Mouse (Mus musculus): ENCODE data around the gene Enkd1.

- no peak for TF ChIP-seq POLR2A (IDR thresholded peaks at IDR 0.05; ENCODE audit: borderline replicate concordance, extremely low read depth, insufficient read depth, insufficient read length, poor library complexity, severe bottlenecking)
- TF ChIP-seq CTCF (IDR thresholded peaks at IDR 0.05; ENCODE audit: borderline replicate concordance, extremely low read depth, insufficient read depth, insufficient read length): no peak
Observed at GRCm38 (mm10) chr8:105727397-105728124, 19.6 kb upstream of the Enkd1 start.

Data from brain, embryonic 14.5 days (tissue).